Mouse (Mus musculus): Measurements from ENCODE around the gene Edn3. TPM values are rescaled to one million over a fixed set of nuclear protein-coding genes. Genes with fewer than 3 reads are reported as not detected.

Edn3 gene
- polyA plus RNA-seq, 1 experiment: not detected

DNA sequence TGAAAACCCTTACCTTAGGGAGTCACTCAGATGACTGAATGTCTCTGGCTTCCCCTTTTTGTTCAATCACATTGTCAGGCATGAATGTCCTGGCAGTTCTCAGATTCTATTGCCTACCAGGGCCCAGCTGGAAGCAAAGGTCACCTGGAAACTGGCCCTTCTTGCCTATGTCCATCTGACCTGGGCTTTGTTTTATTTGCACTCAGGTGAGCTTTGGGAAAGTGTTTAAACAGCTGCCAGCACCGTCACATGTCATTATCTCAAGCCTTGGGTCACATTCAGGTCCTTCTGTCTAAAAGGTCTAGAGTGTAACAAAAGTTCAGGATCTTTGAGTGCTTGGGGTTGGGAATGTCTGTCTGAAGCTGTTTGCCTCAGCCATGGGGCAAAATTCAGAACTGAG, 43.2 kb downstream of the Edn3 start:
- WGBS: 74% methylated on average over 1 of the region's 1 CpGs
- no peaks in the 10 kb centered on the region for H3K4me1 ChIP-seq (ENCODE audit: control insufficient read depth, insufficient read depth, low read length)
- H3K27ac ChIP-seq (ENCODE audit: control insufficient read depth, insufficient read depth, low read depth, low read length, poor library complexity): no peak overlapping the region
- no peak overlapping the region for H3K4me3 ChIP-seq (replicated peaks; ENCODE audit: control insufficient read depth, low read depth, low read length)
- TF ChIP-seq CTCF (IDR thresholded peaks at IDR 0.05; ENCODE audit: control insufficient read depth, insufficient read depth, low read length) (no peak), POLR2A (IDR thresholded peaks at IDR 0.05; ENCODE audit: borderline replicate concordance, control insufficient read depth, low read depth, low read length) (no peak)

DNA sequence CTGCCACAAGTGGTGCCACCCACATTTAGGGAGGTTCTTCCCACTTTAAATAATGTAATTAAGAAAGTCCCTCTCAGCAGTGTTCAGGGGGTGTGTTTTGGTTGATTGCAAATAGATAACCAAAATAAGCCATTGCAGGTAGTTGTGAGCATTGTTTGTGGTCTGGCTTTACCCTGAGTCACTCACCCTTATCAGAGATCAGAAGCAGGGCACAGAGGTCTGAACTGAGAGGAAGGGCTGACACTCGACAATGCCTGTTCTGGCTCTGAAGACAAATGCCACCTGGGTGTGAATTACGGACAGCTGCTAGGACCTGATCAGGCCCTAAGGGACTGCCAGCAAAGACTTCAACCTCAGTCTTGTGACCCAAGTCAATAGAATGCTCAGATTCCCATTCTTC, 47.5 kb downstream of the Edn3 start:
- 27% methylated on average over 2 of the region's 2 CpGs for WGBS
- H3K27ac ChIP-seq (ENCODE audit: control insufficient read depth, insufficient read depth, low read depth, low read length, poor library complexity): no peak overlapping the region
- H3K4me3 ChIP-seq (replicated peaks; ENCODE audit: control insufficient read depth, low read depth, low read length): no peak overlapping the region
- H3K4me1 ChIP-seq (ENCODE audit: control insufficient read depth, insufficient read depth, low read length): no peaks in the 10 kb centered on the region
- no peak for TF ChIP-seq POLR2A (IDR thresholded peaks at IDR 0.05; ENCODE audit: borderline replicate concordance, control insufficient read depth, low read depth, low read length)
- no peak for TF ChIP-seq CTCF (IDR thresholded peaks at IDR 0.05; ENCODE audit: control insufficient read depth, insufficient read depth, low read length)

DNA sequence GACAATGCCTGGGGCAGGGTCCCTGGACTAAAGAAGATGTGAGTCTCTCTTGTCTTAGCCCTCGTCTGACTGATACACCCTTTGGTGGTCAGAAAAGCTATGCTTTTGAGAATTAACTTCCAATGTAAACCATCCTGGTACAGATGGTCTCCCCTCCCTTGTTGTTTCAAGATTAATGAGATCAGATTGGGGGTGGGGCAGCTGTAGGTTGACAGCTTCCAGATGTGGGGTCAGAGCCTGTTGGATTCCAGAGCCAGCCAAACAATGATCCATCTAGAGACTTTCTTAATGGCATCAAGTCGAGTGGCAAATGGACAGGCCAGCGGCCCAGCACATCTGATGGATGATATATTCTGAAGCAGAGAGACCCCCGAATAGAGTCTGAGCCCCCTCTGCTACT, 48.9 kb downstream of the Edn3 start:
- no peak for TF ChIP-seq CTCF (IDR thresholded peaks at IDR 0.05; ENCODE audit: control insufficient read depth, insufficient read depth, low read length)
- Histone ChIP-seq H3K4me3 (replicated peaks; ENCODE audit: control insufficient read depth, low read depth, low read length) (no peak overlapping the region), H3K4me1 (ENCODE audit: control insufficient read depth, insufficient read depth, low read length) (no peaks in the 10 kb centered on the region), H3K27ac (ENCODE audit: control insufficient read depth, insufficient read depth, low read depth, low read length, poor library complexity) (no peak overlapping the region)
- 69% methylated on average over 4 of the region's 4 CpGs for WGBS

DNA sequence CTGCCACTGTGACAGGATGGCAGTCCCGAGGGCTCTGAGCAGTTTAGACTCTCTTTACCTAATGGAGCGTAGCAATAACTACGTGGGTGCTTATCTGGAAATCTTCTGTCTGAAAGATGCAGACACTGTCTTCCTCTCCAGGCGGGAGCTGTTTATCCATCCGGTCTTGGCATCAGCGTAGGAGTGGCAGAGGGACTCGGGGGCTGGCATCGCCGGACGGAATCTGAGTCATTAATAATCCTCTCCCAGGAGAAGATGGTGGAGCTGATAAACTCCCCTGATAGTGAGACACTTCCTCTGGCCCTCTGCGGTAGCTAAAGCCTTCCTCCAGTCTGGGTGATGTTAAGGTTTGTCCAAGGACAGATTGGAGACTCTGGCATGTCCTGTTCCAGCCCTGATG, 52.9 kb downstream of the Edn3 start:
- H3K4me1 ChIP-seq (ENCODE audit: control insufficient read depth, insufficient read depth, low read length): no peaks in the 10 kb centered on the region
- whole genome bisulfite sequencing: 39% methylated on average over 11 of the region's 11 CpGs
- no peak overlapping the region for H3K27ac ChIP-seq (ENCODE audit: control insufficient read depth, insufficient read depth, low read depth, low read length, poor library complexity)
- no peak for TF ChIP-seq CTCF (IDR thresholded peaks at IDR 0.05; ENCODE audit: control insufficient read depth, insufficient read depth, low read length)
- no peak for TF ChIP-seq POLR2A (IDR thresholded peaks at IDR 0.05; ENCODE audit: borderline replicate concordance, control insufficient read depth, low read depth, low read length)
- no peak overlapping the region for H3K4me3 ChIP-seq (replicated peaks; ENCODE audit: control insufficient read depth, low read depth, low read length)

DNA sequence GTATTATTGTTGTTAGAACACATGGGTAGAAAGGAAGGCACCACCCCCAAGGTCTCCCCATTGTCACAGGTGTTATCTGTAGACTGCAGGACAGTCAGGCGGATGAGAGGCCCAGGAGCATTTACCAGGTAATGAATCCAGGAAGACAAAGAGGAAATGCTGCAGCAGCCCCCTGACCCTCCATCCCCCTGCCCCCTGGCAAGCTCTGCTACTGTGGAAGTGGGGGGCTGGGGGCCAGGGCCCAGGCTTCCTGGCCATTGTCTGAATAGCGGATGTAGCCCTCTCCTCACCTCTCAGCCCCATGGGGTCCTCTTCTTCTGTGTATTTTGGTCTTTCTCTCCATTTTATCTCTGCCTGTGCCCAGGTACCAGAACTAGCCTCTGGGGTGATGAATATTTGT, 55.7 kb downstream of the Edn3 start:
- H3K4me3 ChIP-seq (replicated peaks; ENCODE audit: control insufficient read depth, low read depth, low read length): no peak overlapping the region
- no peaks in the 10 kb centered on the region for H3K4me1 ChIP-seq (ENCODE audit: control insufficient read depth, insufficient read depth, low read length)
- 86% methylated on average over 2 of the region's 2 CpGs for WGBS
- no peak overlapping the region for H3K27ac ChIP-seq (ENCODE audit: control insufficient read depth, insufficient read depth, low read depth, low read length, poor library complexity)
- TF ChIP-seq CTCF (IDR thresholded peaks at IDR 0.05; ENCODE audit: control insufficient read depth, insufficient read depth, low read length) (no peak), POLR2A (IDR thresholded peaks at IDR 0.05; ENCODE audit: borderline replicate concordance, control insufficient read depth, low read depth, low read length) (no peak)

DNA sequence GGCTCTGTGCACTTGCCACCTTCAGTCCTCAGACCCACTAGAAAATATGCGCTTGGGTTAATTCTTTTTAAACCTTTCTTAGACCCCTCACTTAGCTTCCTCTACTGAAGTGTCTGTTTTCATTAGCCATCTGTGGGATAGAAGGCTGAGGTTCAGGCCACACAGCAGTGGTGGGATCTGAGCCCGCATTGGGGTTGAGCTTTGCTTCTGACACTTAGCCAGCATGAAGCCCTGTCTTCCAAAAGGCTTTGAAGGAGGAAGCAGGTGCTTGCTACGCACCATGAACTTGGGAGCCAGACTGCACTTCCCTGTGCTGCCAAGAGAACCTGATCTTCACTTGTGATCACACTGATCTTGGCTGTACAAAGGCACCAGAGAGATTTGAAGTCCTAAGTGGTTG, 59.9 kb downstream of the Edn3 start:
- Histone ChIP-seq H3K27ac (ENCODE audit: control insufficient read depth, insufficient read depth, low read depth, low read length, poor library complexity) (no peak overlapping the region), H3K4me1 (ENCODE audit: control insufficient read depth, insufficient read depth, low read length) (no peaks in the 10 kb centered on the region), H3K4me3 (replicated peaks; ENCODE audit: control insufficient read depth, low read depth, low read length) (no peak overlapping the region)
- WGBS: 71% methylated on average over 3 of the region's 3 CpGs
- TF ChIP-seq CTCF (IDR thresholded peaks at IDR 0.05; ENCODE audit: control insufficient read depth, insufficient read depth, low read length): no peak
- TF ChIP-seq POLR2A (IDR thresholded peaks at IDR 0.05; ENCODE audit: borderline replicate concordance, control insufficient read depth, low read depth, low read length): no peak

DNA sequence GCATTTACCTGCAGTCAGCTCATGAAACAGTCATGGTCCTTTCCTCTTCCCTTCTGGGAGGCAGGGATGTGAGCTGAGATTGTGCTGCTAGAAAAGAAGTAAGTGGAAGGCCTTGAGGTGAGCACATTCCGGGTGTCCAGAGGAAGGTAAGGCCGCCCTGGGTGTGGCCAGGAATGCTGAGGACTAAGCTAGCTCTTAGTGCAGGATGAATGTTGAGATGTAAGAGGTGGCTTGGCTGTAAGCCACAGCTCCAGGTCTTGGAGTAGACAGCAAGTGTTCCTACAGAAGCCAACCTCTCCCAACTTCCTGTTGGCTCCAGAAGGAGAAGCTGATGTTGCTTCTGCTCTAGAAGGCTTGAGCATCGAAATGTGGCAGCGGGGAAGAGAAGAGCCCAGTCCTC, 67.4 kb downstream of the Edn3 start:
- Histone ChIP-seq H3K27ac (ENCODE audit: control insufficient read depth, insufficient read depth, low read depth, low read length, poor library complexity) (no peak overlapping the region), H3K4me3 (replicated peaks; ENCODE audit: control insufficient read depth, low read depth, low read length) (no peak overlapping the region), H3K4me1 (ENCODE audit: control insufficient read depth, insufficient read depth, low read length) (no peaks in the 10 kb centered on the region)
- TF ChIP-seq POLR2A (IDR thresholded peaks at IDR 0.05; ENCODE audit: borderline replicate concordance, control insufficient read depth, low read depth, low read length) (no peak), CTCF (IDR thresholded peaks at IDR 0.05; ENCODE audit: control insufficient read depth, insufficient read depth, low read length) (no peak)
- WGBS: 86% methylated on average over 4 of the region's 4 CpGs

DNA sequence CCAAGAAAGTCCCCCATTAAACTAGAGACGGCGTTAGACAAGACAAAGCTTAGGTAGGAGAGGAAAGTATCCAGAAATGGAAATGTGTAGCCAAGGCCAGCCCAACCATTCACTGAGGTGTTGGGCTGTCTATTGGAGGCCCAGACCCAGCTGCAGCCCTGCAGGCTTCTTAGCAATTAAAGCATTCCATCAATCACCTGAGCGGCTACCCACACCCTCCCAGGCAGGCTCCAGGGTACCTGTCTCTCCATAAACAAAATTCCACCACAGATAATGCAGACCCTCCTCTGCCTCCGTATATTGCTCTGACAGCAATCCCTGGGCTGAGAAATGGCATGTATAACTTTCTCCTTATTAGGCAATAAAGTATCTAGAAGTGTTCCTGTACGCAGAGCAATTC, 73.2 kb downstream of the Edn3 start:
- H3K4me1 ChIP-seq (ENCODE audit: control insufficient read depth, insufficient read depth, low read length): no peaks in the 10 kb centered on the region
- WGBS: 78% methylated on average over 5 of the region's 5 CpGs
- TF ChIP-seq CTCF (IDR thresholded peaks at IDR 0.05; ENCODE audit: control insufficient read depth, insufficient read depth, low read length): no peak
- no peak for TF ChIP-seq POLR2A (IDR thresholded peaks at IDR 0.05; ENCODE audit: borderline replicate concordance, control insufficient read depth, low read depth, low read length)
- no peak overlapping the region for H3K4me3 ChIP-seq (replicated peaks; ENCODE audit: control insufficient read depth, low read depth, low read length)
- no peak overlapping the region for H3K27ac ChIP-seq (ENCODE audit: control insufficient read depth, insufficient read depth, low read depth, low read length, poor library complexity)

Other genes starting within 250 kb of the Edn3 start
- 2.0 and 6.0 TPM in 2 replicates for gene Zfp831, start 117.1 kb upstream of the Edn3 start, polyA plus RNA-seq (2011; ENCODE audit: insufficient read depth, insufficient read length, low replicate concordance, missing spikeins)
- not detected in 2 replicates for gene Gm14444, start 249.6 kb downstream of the Edn3 start, polyA plus RNA-seq (2011; ENCODE audit: insufficient read depth, insufficient read length, low replicate concordance, missing spikeins)